Mouse (Mus musculus): ENCODE measurements around the gene Ess2. TPM values are rescaled to one million over a fixed set of nuclear protein-coding genes. Genes with fewer than 3 reads are reported as not detected.

The Ess2 gene
- polyA plus RNA-seq, 1 experiment from 2014 or later: 29.7 TPM

Other genes with a start within 250 kb of the Ess2 start
- 38.0 and 43.0 TPM in 2 replicates for gene Med15, start 178.5 kb downstream of the Ess2 start, polyA plus RNA-seq (2015; fragmentation: Nextera tagmentation; extraction: Ambion mirVana)
- gene Klhl22, start 151.7 kb downstream of the Ess2 start, polyA plus RNA-seq (2015; fragmentation: Nextera tagmentation; extraction: Ambion mirVana): 52.3 and 55.6 TPM in 2 replicates
- gene Scarf2, start 114.1 kb downstream of the Ess2 start, polyA plus RNA-seq (2015; fragmentation: Nextera tagmentation; extraction: Ambion mirVana): 11.5 and 11.7 TPM in 2 replicates
- gene B830017H08Rik, start 78.2 kb downstream of the Ess2 start, polyA plus RNA-seq (2015; fragmentation: Nextera tagmentation; extraction: Ambion mirVana): not detected in 2 replicates
- gene Car15, start 73.0 kb downstream of the Ess2 start, polyA plus RNA-seq (2015; fragmentation: Nextera tagmentation; extraction: Ambion mirVana): 2.0 and 3.1 TPM in 2 replicates
- 0.18 and 0.27 TPM in 2 replicates for gene Gm20518, start 19.7 kb downstream of the Ess2 start, polyA plus RNA-seq (2015; fragmentation: Nextera tagmentation; extraction: Ambion mirVana)
- 0.08 TPM in 1 of 2 replicates, not detected in the other for gene Tssk1, start 17.1 kb downstream of the Ess2 start, polyA plus RNA-seq (2015; fragmentation: Nextera tagmentation; extraction: Ambion mirVana)
- 68.2 and 70.7 TPM in 2 replicates for gene Dgcr2, start 12.8 kb downstream of the Ess2 start, polyA plus RNA-seq (2015; fragmentation: Nextera tagmentation; extraction: Ambion mirVana)
- gene Tssk2, start 12.7 kb downstream of the Ess2 start, polyA plus RNA-seq (2015; fragmentation: Nextera tagmentation; extraction: Ambion mirVana): not detected in 2 replicates
- 0.14 TPM in 1 of 2 replicates, not detected in the other for gene Gsc2, start 3.7 kb upstream of the Ess2 start, polyA plus RNA-seq (2015; fragmentation: Nextera tagmentation; extraction: Ambion mirVana)
- 201 and 221 TPM in 2 replicates for gene Slc25a1, start 16.9 kb upstream of the Ess2 start, polyA plus RNA-seq (2015; fragmentation: Nextera tagmentation; extraction: Ambion mirVana)
- gene Vpreb2, start 69.1 kb upstream of the Ess2 start, polyA plus RNA-seq (2015; fragmentation: Nextera tagmentation; extraction: Ambion mirVana): 0.37 TPM in 1 of 2 replicates, not detected in the other
- gene Dgcr6, start 141.5 kb upstream of the Ess2 start, polyA plus RNA-seq (2015; fragmentation: Nextera tagmentation; extraction: Ambion mirVana): 71.2 and 75.7 TPM in 2 replicates
- 15.0 and 19.9 TPM in 2 replicates for gene Prodh, start 178.9 kb upstream of the Ess2 start, polyA plus RNA-seq (2015; fragmentation: Nextera tagmentation; extraction: Ambion mirVana)
- gene Rtn4r, start 216.3 kb upstream of the Ess2 start, polyA plus RNA-seq (2015; fragmentation: Nextera tagmentation; extraction: Ambion mirVana): 4.1 and 4.7 TPM in 2 replicates